Mouse (Mus musculus) left cerebral cortex, postnatal 36 days (tissue): ENCODE measurements around the gene Sox15. TPM values are rescaled to one million over a fixed set of nuclear protein-coding genes. Genes with fewer than 3 reads are reported as not detected.
A peak's percentile ranks its signal among the peaks of the same experiment; 100 is the strongest.

Experiments used
- DNase-seq, 2 experiments: peaks; one replicate each; pipeline ENCODE4 v3.0.0; 2021 to 2022; ENCODE audit warnings: low spot score in 2 of 2, mixed read lengths in 1 of 2
- intact Hi-C: fragments of 180-260 bp; cut with DNase I; formaldehyde crosslinking; loops from one replicate; pipeline ENCODE4 v1.15.1; 2025
- total RNA-seq, 2 experiments: library from RNA; stranded (reverse); gene quantifications; 2 replicates each; pipeline ENCODE4 v1.2.3; 2021

Gene Sox15
- total RNA-seq, 2 experiments from 2014 or later: 0.39 TPM; not detected in 1

DNA sequence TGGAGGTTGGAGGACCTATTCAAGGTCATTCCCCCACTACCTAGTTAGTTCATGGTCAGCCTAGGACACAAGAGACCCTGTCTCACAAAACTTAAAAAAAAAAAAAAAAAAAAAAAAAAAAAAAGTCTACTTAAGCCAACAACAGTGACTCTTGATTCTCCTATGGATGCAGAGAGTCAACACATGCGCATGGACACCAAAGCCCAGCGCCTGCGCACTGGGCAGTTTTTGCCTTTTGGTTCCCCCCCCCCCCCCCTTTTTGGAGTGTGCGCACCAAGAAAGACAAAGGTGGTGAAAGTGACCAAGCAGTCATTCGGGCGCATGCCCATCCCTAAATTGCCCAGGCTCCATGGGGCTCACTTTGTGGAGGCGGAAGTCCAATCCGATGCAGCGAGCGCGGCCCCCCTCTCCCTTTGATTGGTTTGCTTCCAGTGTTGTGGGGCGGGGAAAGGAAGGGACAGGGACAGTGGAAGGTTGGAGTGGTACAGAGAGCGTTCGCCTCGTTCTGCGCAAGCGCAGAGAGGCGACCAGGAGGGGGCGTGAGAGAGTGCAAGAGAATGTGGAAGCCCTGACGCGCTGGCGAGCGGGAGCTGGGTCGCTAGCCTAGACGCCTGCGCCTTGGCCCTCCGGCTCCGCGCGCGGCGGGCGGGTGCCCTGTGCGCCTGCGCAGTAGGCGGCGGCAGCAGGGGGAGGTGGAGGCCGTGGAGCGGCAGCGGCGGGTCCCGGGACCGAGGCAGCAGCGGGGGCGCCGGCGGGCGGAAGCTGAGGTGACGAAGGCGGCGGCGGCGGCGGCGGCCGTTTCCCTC is 22.6 kb upstream of the Sox15 start, which contains the start of gene Fxr2:
Gene Fxr2 (plus strand): TSS at position 707 of the 806 bp plus-strand sequence.
- DNase-seq: peak; percentile 100
- intact Hi-C loops: no loop called here

DNA sequence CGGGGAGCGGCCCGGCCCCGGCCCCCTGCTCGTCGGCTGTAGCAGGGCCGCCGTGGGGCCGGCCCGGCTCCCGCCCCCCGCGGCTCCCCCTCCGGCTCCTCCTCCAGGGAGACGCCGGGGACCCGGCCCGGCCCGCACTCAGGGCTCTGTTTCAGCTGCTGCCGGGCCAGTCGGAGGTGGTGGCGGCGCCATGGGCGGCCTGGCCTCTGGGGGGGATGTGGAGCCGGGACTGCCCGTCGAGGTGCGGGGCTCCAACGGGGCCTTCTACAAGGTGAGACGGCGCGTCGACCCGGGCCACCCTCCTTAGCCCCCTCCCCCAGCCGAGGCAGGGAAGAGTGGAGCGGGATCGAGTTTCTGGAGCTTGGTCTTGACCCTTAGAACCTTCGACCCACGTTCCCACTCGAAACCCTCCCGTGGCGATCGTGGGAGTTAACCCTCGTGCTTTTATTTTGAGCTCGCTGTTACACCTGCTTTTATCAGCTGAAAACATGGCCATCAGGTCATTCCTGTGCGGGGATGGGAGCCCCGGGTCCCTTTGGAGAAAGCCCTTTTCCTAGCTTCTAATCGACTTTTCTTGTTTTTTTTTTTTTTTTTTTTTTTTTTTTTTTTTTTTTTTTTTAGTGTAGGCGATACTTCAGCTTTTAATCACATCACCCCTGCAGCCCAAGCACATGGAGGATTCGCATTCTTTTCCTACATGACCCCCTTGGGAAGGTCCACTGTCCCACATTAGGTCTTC is 21.8 kb upstream of the Sox15 start:
- intact Hi-C loops: no loop called here
- no peak for DNase-seq

DNA sequence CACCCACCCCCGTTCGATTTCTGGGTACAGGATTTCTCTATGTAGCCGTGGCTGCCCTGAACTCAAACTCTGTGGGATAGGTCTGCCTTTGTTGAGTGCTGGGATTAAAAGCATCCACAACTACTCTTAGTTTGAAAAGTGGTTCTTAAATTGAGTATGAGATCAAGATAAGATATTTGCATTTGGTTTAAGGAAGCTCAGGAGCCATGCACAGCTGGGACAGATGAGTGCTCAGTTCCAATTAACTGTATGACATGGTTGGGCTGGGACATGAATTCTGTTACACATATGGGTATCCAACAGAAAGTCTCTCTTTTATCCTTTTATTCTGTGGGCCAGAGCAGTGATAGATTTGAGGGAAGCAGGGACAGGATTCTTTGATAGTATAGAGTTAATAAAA is 19.6 kb upstream of the Sox15 start:
- intact Hi-C loops: no loop called here
- no peak for DNase-seq

DNA sequence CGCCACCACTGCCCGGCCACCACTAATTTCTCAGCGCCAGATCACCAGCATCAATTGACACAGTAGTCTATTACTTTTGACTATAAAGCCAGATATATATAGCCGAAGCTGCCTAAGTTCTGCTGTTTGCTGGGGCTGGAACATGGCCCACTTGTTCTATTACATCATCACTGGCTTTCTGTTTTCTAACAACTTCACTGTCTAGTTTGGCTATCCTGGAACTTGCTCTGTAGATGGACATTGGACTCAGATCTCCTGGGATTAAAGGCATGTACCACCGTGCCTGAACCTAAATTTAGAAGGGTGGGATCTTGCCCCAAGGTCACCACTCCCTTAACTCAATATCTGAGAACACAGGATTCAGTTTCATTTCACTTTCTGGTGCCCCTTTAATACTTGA is 9.3 kb upstream of the Sox15 start:
- no peak for DNase-seq
- intact Hi-C loops: no loop called here

DNA sequence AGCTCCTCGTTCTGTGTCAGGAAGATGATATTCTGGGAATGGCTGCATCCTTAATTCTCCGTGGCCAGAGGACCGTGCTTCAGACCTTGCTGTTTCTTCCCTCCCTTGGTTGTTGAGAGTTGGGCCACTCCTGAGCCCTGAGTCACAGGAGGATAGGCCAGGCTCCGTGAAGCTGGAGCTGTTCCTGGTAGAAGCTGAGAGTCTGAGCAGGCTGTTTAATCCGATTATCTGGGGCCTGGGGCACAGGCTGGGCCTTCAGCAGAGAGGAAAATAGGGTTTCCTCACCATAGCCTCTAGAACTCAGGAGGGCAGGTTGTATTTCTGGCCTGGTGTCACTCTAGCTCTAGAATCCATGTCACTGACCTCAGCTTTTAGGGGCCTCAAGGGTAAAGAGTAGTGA is 1.7 kb upstream of the Sox15 start:
- intact Hi-C loops: no loop called here
- no peak for DNase-seq

DNA sequence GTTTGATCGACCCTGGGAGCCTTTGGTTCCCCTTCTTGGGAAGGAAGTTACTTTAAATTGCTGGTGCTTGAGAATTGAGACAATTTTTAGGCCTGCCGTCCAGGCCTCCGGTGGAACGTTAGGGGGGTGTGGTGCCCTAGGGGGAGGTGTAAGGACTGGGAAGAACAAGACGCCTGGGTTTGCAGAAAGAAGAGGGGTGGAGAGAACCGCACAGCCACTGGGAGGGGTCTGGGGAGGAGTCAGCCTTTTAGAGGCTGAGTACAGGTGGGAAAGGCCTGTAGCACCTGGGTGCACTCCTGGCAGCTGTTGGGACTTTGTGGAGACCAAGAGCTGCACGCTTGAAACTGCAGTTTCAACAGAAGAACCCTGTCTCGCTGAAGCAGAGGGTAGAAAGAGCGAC is 354 bp upstream of the Sox15 start:
- no peak for DNase-seq
- intact Hi-C loops: no loop called here

DNA sequence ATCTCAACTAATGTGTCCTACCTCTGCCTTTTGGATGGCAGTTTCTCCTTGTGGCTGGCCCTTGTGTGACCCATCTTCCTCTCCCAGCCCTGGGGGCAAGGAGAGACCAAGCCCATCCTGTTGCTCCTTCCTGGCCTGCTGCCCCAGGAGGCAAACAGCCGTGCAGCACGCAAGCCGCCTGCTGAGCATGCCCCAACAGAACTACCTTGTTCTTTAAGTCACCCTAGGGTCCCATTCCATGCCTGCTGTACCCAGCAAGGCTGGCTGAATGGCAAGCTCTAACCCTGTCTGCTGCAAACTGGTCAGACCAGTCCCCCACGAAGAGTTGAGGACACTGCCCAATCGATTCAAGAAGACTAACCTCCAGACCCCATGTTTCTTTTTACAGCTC is 946 bp downstream of the Sox15 start:
- peak in 1 of 2 experiments; percentile 1 for DNase-seq
- intact Hi-C loops: no loop called here

DNA sequence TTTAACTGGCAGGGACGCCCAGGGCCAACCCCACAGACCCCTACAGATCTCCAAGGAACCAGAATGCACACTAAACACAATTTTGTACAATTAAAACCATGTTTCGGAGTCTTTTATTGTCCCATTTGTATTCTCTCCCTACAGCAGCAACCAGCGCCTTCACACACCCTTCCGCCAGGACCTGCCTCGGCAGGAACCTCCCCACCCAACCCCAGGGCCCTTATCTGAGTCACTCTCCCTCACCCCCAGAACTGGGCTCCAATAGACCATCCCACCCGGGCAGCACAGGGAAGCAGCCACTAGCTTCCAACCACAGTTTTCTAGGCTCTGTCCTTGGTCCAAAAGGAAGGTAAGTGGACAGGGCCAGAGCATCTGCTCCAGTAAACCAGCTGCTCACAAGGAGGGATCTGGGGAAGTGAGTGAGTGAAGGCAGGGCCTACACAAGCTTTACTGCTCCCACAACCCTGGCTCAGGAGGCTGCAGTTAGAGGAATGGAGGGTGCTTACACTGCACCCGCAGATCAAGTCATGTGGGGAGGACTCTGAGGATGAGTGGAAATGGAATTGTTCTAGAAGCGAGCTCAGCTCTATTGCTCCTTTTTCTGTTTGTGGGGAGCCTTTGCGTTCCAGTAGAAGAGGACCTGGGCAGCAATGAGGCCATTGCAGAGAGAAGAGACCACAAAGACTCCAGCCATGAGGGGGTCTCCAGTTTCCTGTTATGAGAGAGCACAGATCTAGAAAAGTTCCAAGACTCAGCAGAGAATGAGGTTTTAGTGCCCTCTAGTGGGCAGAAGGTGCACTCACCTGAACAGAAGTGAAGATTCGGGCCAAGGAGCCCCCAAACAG is 1.7 kb downstream of the Sox15 start:
- DNase-seq: peak in 1 of 2 experiments; percentile 0
- intact Hi-C loops: no loop called here

DNA sequence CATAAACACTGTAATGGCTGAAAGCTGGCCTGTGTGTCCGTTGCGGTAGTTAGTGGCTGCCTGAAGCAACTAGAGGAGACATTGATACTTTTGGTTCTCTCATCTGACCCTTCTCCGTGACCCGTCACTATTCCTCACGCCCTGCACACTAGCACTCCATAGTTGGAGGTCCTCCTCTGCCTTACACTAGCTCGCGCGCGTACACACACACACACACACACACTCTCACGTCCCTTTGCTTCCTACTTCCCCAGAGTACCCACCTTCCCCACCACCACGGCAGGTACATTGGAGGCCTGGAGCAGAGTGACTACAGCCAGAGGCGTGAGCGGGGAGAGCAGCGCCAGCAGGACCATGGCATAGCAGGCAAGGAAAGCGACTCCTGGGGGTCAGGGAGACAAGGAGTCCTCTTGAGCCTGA is 2.4 kb downstream of the Sox15 start:
- intact Hi-C loops: no loop called here
- peak in 1 of 2 experiments; percentile 33 for DNase-seq

DNA sequence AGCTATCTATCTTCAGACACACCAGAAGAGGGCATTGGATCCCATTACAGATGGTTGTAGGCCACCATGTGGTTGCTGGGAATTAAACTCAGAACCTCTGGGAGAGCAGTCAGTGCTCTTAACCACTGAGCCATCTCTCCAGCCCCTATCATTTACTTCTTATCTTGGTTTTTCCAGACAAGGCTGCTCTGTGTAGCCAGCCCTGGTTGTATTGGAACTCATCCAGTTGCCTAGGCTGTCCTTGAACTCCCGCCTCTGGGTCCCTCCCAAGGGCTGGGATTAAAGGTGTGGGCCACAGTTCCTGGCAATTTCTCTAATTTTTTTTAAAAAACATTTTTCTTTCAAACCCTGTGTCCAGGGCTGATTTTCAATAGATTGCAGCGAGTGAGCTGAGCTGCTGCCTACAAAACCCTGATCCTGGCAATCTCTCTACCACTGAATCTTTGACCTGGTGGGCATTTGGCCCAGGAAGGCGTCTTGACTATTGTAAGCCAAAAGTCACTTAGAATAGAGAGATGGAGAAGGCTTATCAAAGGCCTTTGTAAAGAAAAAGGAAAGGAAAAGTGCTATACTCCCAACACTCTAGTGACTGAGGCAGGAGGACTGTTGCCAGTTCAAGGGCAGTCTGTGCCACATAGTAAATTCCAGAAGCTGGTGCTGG is 6.2 kb downstream of the Sox15 start:
- intact Hi-C loops: no loop called here
- no peak for DNase-seq

DNA sequence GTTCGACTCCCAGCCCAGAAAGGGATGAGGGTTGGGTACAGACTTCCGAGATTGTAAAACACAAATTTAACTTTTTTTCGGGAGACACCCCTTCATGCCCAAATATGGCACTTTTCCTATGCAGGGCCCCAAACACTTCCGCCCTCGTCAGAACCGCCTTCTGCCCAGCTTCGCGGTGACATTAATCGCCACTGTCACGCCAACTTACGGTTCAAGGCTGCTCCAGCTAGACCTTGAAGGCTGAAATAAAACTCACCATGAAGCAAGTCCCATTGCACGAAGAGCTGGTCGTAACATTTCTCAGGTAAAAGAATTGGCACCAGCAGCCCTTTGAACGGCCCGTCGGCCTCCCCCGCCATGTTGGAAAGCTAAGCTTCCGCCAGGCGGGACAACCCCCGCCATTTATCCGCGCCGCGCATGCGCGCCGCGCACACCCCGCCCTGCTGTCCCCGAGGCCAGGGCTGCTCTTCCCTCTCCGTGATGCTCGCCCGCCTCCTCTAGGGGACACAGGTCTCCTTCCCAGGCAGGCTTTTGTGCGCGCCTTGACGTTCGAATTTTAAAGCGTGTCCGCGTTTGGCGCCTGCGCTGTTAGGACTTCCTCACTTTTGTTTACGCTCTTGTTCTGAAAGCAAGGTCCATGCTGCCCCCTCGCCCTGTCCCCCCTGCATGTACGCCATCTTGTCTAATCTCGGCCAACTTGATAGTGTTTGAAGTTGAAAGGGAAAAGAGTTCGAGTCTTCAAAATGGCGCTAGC is 7.3 kb downstream of the Sox15 start, which contains the start of gene Mpdu1:
Gene Mpdu1 (minus strand): TSS at position 430 of the 754 bp plus-strand sequence.
- intact Hi-C loops: no loop called here
- peak; percentile 93 to 96 for DNase-seq

DNA sequence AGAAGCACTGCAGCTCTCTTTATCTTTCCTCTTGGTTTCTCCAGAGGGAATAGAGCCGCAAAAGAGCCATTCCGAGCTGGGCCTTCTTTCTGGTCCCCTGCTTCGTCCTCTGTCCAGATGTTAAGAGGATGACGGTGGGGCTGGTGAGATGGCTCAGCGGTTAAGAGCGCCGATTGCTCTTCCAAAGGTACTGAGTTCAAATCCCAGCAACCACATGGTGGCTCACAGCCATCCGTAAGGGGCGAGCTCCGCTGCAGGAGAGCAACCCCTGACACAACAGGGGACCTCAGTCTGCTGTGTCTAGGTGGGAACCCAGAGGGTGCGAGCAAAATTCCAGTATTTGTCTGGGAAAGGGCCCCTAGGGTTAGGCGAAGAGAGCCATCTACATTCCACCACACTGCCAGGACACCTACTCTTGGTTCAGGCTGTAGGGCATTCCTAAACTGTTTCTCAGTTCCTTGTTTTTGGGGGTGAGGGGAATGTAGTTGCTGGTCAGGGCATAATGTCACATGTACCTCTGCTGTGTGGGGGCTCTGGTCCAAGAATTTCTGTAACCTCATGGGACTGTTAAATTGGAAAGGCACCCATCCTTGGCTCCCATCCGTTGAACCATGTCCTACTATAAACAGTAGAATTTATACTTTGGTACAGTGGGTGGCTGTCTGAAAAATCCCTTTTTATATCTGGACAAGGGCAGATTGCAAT is 8.0 kb downstream of the Sox15 start:
- intact Hi-C loops: no loop called here
- DNase-seq: no peak

DNA sequence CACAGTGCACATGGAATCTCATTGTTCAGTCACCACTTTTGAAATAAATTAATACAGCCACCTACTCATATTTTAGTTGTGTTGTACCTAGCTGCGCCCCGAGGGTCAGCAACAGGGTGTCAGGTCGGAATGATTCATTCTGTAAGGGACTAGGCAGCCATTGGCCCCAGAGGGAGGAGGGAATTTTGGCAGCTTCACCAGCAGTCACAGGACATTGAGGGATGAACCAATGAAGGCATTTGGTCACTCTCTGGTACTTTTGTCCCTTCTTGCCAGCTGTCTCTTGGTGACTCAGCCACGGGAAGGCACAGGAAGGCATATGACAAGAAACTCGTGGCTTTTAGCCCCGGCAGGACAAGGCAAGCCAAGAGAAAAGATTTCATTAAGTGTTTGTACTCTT is 8.7 kb downstream of the Sox15 start:
- intact Hi-C loops: no loop called here
- no peak for DNase-seq

DNA sequence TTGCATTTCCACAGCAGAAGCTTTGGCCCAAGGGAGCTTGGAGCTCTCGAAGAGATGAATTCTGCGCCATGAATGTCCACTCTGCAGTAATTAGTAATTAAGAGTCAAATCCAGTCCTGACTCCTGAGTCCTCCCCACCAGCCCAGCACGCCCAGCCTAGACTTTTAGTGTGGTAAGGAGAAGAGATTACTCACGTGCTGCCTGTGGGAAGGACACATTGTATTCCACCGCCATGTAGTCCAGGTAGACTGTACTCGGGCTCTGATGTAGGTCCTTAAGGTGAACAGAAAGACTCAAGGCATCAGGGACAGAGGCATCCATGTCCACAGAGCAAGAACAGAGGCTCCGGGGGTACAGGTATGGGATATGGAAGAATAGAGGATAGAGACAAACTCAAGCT is 9.7 kb downstream of the Sox15 start:
- intact Hi-C loops: no loop called here

DNA sequence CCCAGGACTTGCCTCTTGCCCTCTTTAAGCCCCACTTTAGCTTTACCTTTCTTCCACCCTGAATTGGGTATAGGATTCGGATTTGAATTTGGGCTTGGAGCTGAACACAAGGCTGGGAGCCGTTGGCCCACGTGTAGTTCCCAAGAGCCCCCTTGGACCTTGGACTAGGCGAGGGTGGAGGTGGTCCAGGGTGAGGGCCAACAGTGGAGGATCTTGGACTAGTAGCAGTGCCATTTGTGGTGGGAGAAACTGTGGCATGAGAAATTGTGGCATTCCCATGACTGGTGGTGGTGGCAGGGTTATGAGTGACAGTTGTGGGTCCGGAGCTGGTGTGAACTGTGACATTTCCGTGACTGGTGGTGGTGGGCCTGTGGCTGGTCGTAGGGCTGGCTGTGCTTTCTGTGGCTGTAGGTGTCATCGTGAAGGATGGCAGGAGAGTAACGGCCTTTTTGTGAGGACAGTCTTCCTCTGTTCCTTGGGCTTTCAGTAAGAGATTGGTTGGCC is 10.4 kb downstream of the Sox15 start:
- DNase-seq: no peak
- intact Hi-C loops: no loop called here

More for the DNA sequence above, 9.7 kb downstream of the Sox15 start:
- DNase-seq: no peak

DNA sequence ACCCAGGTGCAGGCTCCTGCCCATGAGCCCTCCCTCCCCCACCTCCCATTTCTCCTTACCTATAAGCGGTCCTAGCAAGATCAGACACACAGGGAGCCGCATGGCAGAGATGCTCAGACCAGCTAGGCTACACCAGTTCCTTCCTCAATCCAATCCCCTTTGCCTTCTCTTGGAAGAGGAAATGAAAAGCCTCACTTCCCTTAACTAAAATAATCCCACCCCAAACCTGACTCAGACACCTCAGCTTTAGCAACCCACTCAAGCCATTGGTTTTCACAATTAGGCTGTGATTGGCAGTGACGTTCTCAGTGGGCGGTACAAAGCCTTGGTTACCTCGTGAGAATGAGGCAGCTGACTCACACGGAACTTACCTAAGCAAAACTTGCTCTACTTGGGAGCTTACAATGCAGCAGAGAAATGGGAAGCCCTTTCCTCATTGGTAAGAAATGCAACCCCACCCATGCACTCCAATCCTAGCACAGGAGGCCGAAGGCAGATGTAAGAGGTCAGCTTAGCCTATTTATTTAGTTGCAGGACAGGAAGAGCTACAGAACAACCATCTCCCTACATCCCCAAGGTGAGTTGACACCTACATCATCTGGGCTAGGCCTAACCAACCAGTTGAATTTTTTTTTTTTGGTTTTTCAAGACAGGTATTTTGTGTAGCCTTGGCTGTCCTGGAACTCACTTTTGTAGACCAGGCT is 11.0 kb downstream of the Sox15 start, which contains the start of gene Cd68:
Gene Cd68 (minus strand): TSS at position 193 of the 704 bp plus-strand sequence.
- peak; percentile 61 to 72 for DNase-seq
- intact Hi-C loops: no loop called here

DNA sequence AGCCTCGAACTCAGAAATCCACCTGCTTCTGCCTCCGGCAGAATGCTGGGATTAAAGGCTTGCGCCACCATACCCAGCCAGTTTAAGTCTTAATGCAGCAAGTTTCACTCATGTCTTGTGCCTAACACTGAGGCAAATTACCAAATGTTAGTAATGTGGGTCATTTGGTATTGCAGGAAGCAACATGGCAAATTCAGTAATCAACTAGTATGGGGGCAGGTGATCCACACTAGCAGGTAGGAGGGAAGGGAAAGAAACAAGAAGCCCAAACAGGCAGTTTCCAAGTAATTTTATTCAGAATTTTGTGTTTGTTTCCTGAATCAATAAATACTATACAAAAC is 11.5 kb downstream of the Sox15 start:
- intact Hi-C loops: no loop called here
- DNase-seq: no peak
